Mouse (Mus musculus) ES-Bruce4 (cell line): ENCODE measurements around the gene Tnfrsf18. TPM values are rescaled to one million over a fixed set of nuclear protein-coding genes. Genes with fewer than 3 reads are reported as not detected.

Experiments
- H3K27ac ChIP-seq: 2 replicates; pipeline ENCODE4 v1.5.1; 2012; ENCODE audit warnings: low read length, inconsistent platforms; ENCODE audit not compliant: insufficient read depth
- H3K27me3 ChIP-seq: 2 replicates; pipeline ENCODE4 v1.6.1; 2012; ENCODE audit warnings: mild to moderate bottlenecking, low read length, inconsistent platforms; ENCODE audit not compliant: control insufficient read depth, poor library complexity, insufficient read depth, severe bottlenecking
- H3K36me3 ChIP-seq: 2 replicates; pipeline ENCODE4 v1.6.1; 2012; ENCODE audit warnings: inconsistent platforms, mild to moderate bottlenecking, low read length, moderate library complexity; ENCODE audit not compliant: control insufficient read depth, poor library complexity, insufficient read depth, severe bottlenecking
- H3K4me1 ChIP-seq: one replicate; pipeline ENCODE4 v1.8.1; 2011; ENCODE audit warnings: low read length; ENCODE audit not compliant: control insufficient read depth, insufficient read depth
- H3K4me3 ChIP-seq: 2 replicates; pipeline ENCODE4 v1.5.1; 2011; ENCODE audit warnings: low read depth, mild to moderate bottlenecking, low read length
- H3K9ac ChIP-seq: 2 replicates; pipeline ENCODE4 v1.6.1; 2012; ENCODE audit warnings: low read depth, mild to moderate bottlenecking, inconsistent platforms; ENCODE audit not compliant: poor library complexity, severe bottlenecking
- H3K9me3 ChIP-seq: replicated peaks from 2 replicates; pipeline ENCODE4 v1.6.1; 2012; ENCODE audit warnings: mild to moderate bottlenecking, low read length, inconsistent platforms; ENCODE audit not compliant: control insufficient read depth, poor library complexity, insufficient read depth, severe bottlenecking
- CTCF ChIP-seq: IDR thresholded peaks from one replicate; pipeline ENCODE4 v1.8.1; 2011; ENCODE audit warnings: low read depth, low read length
- EP300 ChIP-seq: IDR thresholded peaks from 2 replicates; pipeline ENCODE4 v1.6.1; 2011; ENCODE audit warnings: low read depth, low read length; ENCODE audit not compliant: insufficient read depth
- POLR2A ChIP-seq: IDR thresholded peaks from one replicate; pipeline ENCODE4 v1.8.1; 2011; ENCODE audit warnings: low read length; ENCODE audit not compliant: insufficient read depth
- polyA plus RNA-seq: library from polyadenylated mRNA; stranded (reverse); fragments of >200 nt; gene quantifications from 2 replicates; pipeline ENCODE4 v1.2.4, GENCODE M21; 2011; ENCODE audit warnings: low read depth; ENCODE audit not compliant: missing spikeins, insufficient read depth, insufficient read length

Gene Tnfrsf18
- polyA plus RNA-seq, 1 experiment = not detected

DNA sequence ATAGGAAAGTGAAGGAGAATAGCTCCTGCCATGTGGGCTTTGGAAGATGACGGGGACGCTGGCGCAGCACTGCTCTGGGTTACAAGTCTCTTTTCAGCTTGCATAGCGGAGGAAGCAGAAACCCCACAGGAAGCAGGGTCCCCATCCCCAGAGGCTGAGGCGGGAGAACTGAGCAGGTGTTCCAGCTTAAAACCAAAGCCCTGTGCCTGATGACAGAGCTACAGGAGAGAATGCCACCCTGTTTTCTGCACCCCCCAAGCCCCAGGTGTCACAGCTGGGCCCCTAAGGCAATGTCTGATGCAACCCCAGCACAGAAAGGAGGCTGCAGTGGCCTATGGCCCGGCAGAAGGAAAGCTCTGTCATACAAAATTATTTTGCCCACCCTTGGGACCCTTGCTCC lies 44.3 kb downstream of the Tnfrsf18 start:
- Histone ChIP-seq H3K9me3 (no peaks in the 10 kb centered on the region), H3K9ac (0 out of 2 replicates have a peak overlapping the region, but pooled peaks have one; percentile 1), H3K4me3 (no peak overlapping the region), H3K27ac (no peak overlapping the region), H3K4me1 (peaks cover 7% of the 10 kb centered on the region), H3K36me3 (no peaks in the 10 kb centered on the region), H3K27me3 (no peaks in the 10 kb centered on the region)
- TF ChIP-seq POLR2A = no peak
- no peak; the same call in 1 of the 2 replicates for TF ChIP-seq EP300
- no peak for TF ChIP-seq CTCF

DNA sequence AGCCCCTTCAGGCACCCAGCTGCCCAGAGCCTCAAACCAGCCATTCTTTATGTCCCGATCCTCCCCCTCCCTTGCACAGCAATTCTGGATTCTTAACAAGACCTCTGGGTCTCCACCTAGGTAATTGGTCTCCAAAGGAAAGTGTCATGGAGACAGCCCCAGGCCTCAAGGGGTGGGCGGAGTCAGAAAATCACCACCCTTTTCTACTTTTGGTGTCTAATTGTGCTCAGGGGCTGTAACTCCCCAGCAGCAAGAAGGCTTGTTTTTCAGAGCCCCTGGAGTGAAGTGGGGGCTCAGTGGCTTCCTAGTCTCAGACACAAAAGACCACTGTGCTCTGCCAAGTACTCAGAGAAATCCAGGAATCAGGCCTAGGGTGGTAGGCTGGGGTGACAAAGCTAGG lies 44.8 kb downstream of the Tnfrsf18 start:
- H3K36me3 ChIP-seq = no peaks in the 10 kb centered on the region
- peaks cover 7% of the 10 kb centered on the region for H3K4me1 ChIP-seq
- H3K9ac ChIP-seq = no peak overlapping the region
- H3K9me3 ChIP-seq = no peaks in the 10 kb centered on the region
- no peaks in the 10 kb centered on the region for H3K27me3 ChIP-seq
- H3K27ac ChIP-seq = no peak overlapping the region
- no peak overlapping the region for H3K4me3 ChIP-seq
- TF ChIP-seq CTCF = no peak

DNA sequence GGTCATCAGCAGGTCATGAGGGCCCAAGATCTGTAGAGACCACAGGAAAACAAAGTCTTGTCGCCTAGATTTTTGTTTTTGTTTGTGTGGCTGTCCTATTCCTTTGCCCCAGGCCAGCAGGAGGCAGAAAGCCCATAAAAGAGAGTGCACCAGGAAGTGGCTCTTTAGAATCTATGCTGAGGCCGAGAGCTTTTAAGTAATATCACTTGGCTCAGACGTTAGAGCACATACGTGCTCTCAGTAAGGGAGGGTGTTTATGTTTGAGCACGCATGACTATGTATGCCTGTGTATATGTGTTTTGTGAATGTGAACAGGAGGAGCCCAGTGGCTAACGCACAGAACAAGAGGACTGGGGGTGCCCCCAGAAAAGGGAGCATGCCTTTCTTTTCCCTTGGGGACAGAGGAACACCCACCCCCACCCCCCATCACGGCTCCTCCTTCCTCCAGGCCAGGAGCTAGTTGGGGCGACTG lies 51.0 kb downstream of the Tnfrsf18 start:
- H3K27ac ChIP-seq = no peak overlapping the region
- no peaks in the 10 kb centered on the region for H3K4me1 ChIP-seq
- TF ChIP-seq CTCF (no peak), EP300 (no peak), POLR2A (no peak)
- H3K36me3 ChIP-seq = no peaks in the 10 kb centered on the region
- H3K27me3 ChIP-seq = no peaks in the 10 kb centered on the region
- H3K9ac ChIP-seq = peak overlapping the region; percentile 53; the same call in 1 of the 2 replicates
- no peaks in the 10 kb centered on the region for H3K9me3 ChIP-seq
- H3K4me3 ChIP-seq = peak overlapping the region; percentile 56; the same call in 1 of the 2 replicates

DNA sequence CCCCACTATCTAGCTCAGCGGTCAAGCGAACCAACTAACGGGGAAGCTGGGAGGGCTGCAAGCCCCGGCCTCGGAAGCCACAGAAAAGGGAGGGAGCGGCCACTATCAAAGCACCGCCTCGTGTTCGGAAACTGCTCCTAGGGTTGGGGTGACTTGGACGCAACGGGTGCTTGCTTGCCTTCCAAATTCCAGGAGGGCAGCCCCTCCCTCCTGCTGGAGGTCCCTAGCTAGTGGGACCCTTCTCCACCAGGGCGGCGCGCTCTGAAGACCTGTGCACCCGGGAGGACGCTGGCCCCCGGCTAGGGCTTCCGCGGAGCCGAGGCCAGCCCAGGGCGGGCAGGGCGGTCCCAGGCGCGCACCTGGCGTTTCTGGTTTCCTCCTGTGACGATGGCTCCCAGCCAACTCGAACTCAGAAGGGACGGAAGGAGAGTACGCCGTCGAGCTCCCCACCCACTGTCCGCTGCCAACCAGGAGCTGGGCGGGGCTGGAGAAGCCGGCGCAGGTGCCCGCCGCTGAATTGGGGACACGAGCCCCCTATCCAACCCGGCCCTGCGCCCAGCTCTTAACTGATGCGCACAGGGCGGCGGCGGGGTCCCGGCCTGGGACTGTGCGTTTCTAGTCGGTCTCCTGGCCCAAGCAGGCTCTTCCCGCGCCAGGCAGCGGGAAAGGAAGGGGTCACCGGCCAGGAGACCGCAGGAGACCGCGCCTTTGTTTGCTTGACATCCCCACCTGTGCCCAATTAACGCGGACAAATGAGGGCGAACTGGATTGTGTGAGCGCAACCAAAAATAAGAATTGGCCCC lies 51.7 kb downstream of the Tnfrsf18 start:
- no peaks in the 10 kb centered on the region for H3K27me3 ChIP-seq
- H3K4me3 ChIP-seq = peak overlapping the region; percentile 56
- no peak overlapping the region for H3K27ac ChIP-seq
- no peaks in the 10 kb centered on the region for H3K4me1 ChIP-seq
- H3K9ac ChIP-seq = peak overlapping the region; percentile 53
- H3K9me3 ChIP-seq = no peaks in the 10 kb centered on the region
- no peaks in the 10 kb centered on the region for H3K36me3 ChIP-seq
- TF ChIP-seq CTCF (peak; percentile 29), EP300 (no peak)

Other genes starting within 250 kb of the Tnfrsf18 start
- gene Tmem88b, start 240.3 kb upstream of the Tnfrsf18 start, polyA plus RNA-seq = 0.26 and 0.40 TPM in 2 replicates
- gene Ankrd65, start 235.7 kb upstream of the Tnfrsf18 start, polyA plus RNA-seq = not detected in 2 replicates
- 70.0 and 82.8 TPM in 2 replicates for gene Mrpl20, start 223.3 kb upstream of the Tnfrsf18 start, polyA plus RNA-seq
- 86.1 and 87.6 TPM in 2 replicates for gene Ccnl2, start 213.7 kb upstream of the Tnfrsf18 start, polyA plus RNA-seq
- 70.6 and 76.0 TPM in 2 replicates for gene Aurkaip1, start 194.9 kb upstream of the Tnfrsf18 start, polyA plus RNA-seq
- 21.1 and 26.1 TPM in 2 replicates for gene Mxra8, start 186.5 kb upstream of the Tnfrsf18 start, polyA plus RNA-seq
- 15.2 and 20.3 TPM in 2 replicates for gene Dvl1, start 178.8 kb upstream of the Tnfrsf18 start, polyA plus RNA-seq
- 0.28 and 0.44 TPM in 2 replicates for gene Tas1r3, start 162.8 kb upstream of the Tnfrsf18 start, polyA plus RNA-seq
- 6.0 and 7.9 TPM in 2 replicates for gene Cptp, start 156.7 kb upstream of the Tnfrsf18 start, polyA plus RNA-seq
- gene Ints11, start 156.6 kb upstream of the Tnfrsf18 start, polyA plus RNA-seq = 43.3 and 45.3 TPM in 2 replicates
- 15.3 and 19.4 TPM in 2 replicates for gene Pusl1, start 134.4 kb upstream of the Tnfrsf18 start, polyA plus RNA-seq
- gene Acap3, start 134.3 kb upstream of the Tnfrsf18 start, polyA plus RNA-seq = 2.6 and 3.8 TPM in 2 replicates
- gene Ube2j2, start 82.3 kb upstream of the Tnfrsf18 start, polyA plus RNA-seq = 100 and 104 TPM in 2 replicates
- gene C1qtnf12, start 63.8 kb upstream of the Tnfrsf18 start, polyA plus RNA-seq = 18.8 and 19.1 TPM in 2 replicates
- gene B3galt6, start 33.5 kb upstream of the Tnfrsf18 start, polyA plus RNA-seq = 2.5 and 2.6 TPM in 2 replicates
- 82.8 and 88.9 TPM in 2 replicates for gene Sdf4, start 33.3 kb upstream of the Tnfrsf18 start, polyA plus RNA-seq
- 2.4 and 2.9 TPM in 2 replicates for gene Tnfrsf4, start 12.3 kb upstream of the Tnfrsf18 start, polyA plus RNA-seq
- gene Ttll10, start 33.2 kb downstream of the Tnfrsf18 start, polyA plus RNA-seq = 2.5 and 3.3 TPM in 2 replicates
- gene 9430015G10Rik, start 83.8 kb downstream of the Tnfrsf18 start, polyA plus RNA-seq = 39.7 and 47.7 TPM in 2 replicates
- 0.27 TPM in 1 of 2 replicates, not detected in the other for gene Rnf223, start 104.3 kb downstream of the Tnfrsf18 start, polyA plus RNA-seq
- gene Agrn, start 171.3 kb downstream of the Tnfrsf18 start, polyA plus RNA-seq = 156 and 159 TPM in 2 replicates
- gene Isg15, start 174.7 kb downstream of the Tnfrsf18 start, polyA plus RNA-seq = 8.4 and 10.7 TPM in 2 replicates
- gene AW011738, start 177.1 kb downstream of the Tnfrsf18 start, polyA plus RNA-seq = 0.54 and 0.59 TPM in 2 replicates
- gene Perm1, start 189.7 kb downstream of the Tnfrsf18 start, polyA plus RNA-seq = not detected in 2 replicates
- gene Plekhn1, start 208.7 kb downstream of the Tnfrsf18 start, polyA plus RNA-seq = 19.1 and 21.2 TPM in 2 replicates
- 138 and 149 TPM in 2 replicates for gene Noc2l, start 209.8 kb downstream of the Tnfrsf18 start, polyA plus RNA-seq
- not detected in 2 replicates for gene Samd11, start 229.5 kb downstream of the Tnfrsf18 start, polyA plus RNA-seq